Mouse (Mus musculus) C2C12 (cell line): ENCODE results near the gene Ppfibp1.

ENCODE experiments used
- CEBPB ChIP-seq: IDR thresholded peaks from one replicate; pipeline ENCODE4 v1.6.1; 2011; ENCODE audit warnings: low read depth, mild to moderate bottlenecking, control low read depth, moderate library complexity
- CTCF ChIP-seq: IDR thresholded peaks from one replicate; pipeline ENCODE4 v1.5.1; 2011; ENCODE audit not compliant: control insufficient read depth, insufficient read depth, insufficient read length
- MAX ChIP-seq: IDR thresholded peaks from one replicate; pipeline ENCODE4 v1.6.1; 2011; ENCODE audit warnings: mild to moderate bottlenecking, control low read depth

GRCm38 (mm10) chr6:146918341-146918740 is 30.1 kb downstream of the Ppfibp1 start:
- TF ChIP-seq CTCF, result no peak
- TF ChIP-seq MAX, result no peak
- no peak for TF ChIP-seq CEBPB
